Mouse (Mus musculus) NIH3T3 (cell line): Measurements from ENCODE around the gene Wdr20.
"Not testable (repeated sequence)": the region's sequence is repeated elsewhere in the genome, so short reads cannot be mapped to it uniquely, and the experiment has no call there.

Source experiments
- DNase-seq: peaks from one replicate; pipeline ENCODE4 v3.0.0-alpha.2; 2012; ENCODE audit warnings: low read depth

Wdr20 gene

GRCm38 (mm10) chr12:110737170-110738157 lies at the start of gene Wdr20:
Gene Wdr20 (plus strand): TSS chr12:110737944.
- peak; percentile 99 for DNase-seq

DNA sequence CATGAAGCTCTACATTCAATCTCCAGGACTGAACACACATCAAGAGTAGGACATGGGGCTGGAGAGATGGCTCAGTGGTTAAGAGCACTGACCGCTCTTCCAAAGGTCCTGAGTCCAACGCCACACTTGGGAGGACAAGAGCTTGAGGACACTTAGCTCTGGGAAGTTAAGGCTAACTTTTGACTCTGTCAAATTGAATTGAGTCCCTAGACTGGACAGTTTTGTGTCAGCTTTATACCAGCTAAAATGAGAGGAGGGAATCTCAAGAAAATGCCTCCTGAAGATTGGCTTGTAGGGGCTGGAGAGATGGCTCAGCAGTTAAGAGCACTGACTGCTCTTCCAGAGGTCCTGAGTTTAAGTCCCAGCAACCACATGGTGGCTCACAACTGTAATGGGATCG lies 48.8 kb upstream of the Wdr20 start:
- not testable (repeated sequence) for DNase-seq

DNA sequence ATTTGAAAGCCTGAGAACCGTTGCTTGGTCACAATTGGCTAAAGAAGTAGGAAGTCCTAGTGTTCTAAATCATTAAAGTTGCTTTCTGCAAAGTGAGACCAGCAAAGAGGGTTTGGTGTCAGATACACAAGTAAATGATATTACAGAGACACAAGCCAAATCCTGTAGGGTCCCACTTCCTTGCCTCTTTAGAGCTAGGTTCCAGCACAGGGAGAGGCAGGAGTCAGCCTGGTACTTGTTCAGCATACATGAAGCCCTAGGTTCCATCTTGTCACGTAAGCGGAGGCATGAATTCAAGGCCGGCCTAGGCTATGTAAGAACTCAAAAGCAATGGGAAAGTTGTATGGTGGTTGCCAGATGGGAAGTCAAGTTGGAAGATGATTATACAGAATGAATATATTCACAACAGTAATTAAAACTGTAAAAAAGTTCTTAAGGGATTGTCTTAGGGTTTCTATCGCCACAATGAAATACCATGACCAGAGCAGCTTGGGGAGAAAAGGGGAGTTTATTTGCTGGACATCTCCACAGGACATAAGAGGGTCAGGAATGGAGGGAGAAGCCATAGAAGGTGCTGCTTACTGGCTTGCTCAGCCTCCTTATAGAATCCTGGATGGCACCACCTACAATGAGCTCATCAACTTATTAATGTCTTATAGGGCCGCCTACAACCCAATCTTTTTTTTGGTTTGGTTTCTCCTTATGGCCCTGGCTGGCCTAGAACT lies 47.7 kb upstream of the Wdr20 start:
- DNase-seq: no peak

GRCm38 (mm10) chr12:110693378-110693777 lies 44.4 kb upstream of the Wdr20 start:
- not testable (repeated sequence) for DNase-seq

GRCm38 (mm10) chr12:110695676-110696171 lies 42.0 kb upstream of the Wdr20 start:
- DNase-seq: peak; percentile 70

GRCm38 (mm10) chr12:110696173-110696974 lies 41.4 kb upstream of the Wdr20 start:
- DNase-seq: peak; percentile 99

DNA sequence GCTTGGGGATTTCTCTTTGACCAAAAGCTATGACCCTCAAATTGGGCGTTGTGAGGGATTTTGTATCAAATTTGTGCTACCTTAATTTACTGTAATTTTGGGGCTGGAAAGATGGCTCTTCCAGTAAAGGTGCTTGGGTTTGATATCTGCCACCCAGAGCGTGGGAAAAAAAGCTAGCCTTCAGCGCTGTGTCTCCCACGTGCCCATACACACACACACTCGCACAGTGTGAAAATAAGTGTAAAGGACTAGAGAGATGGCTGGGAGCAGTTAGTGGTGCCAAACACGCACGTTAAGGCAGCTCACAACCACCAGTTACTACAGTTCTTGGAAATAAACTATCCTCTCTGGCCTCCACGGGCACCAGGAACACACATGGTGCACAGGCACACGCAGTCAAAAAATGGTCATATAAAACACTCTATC lies 40.8 kb upstream of the Wdr20 start:
- DNase-seq: no peak

- DNase-seq: no peak
Observed at GRCm38 (mm10) chr12:110697457-110697856, 40.3 kb upstream of the Wdr20 start.

DNA sequence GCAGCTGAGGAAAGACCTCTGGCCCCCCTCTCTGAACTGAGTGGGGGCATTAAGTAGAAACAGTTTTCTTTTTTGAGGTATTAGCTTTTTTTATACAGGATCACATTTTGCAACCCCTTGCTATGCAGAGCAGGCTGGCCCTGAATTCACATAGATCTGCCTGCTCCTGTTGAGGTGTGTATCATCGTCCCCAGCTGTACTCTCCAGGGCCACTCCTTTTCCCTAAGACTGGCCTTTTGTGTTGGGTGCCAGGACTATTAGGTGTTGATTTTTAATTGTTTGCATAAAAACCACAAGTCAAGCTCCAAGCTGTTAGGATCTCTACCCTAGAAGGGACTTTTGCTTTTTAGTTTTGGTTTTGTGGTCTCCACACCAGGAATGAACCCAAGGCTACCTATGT lies 39.7 kb upstream of the Wdr20 start:
- no peak for DNase-seq

- no peak for DNase-seq
Observed at GRCm38 (mm10) chr12:110698523-110699170, 39.1 kb upstream of the Wdr20 start.

GRCm38 (mm10) chr12:110699171-110699547 lies 38.6 kb upstream of the Wdr20 start:
- no peak for DNase-seq

GRCm38 (mm10) chr12:110700730-110701129 lies 37.0 kb upstream of the Wdr20 start:
- DNase-seq: no peak

- peak; percentile 41 for DNase-seq
Observed at GRCm38 (mm10) chr12:110701363-110701762, 36.4 kb upstream of the Wdr20 start.

GRCm38 (mm10) chr12:110702556-110702955 lies 35.2 kb upstream of the Wdr20 start, which contains the start of gene Hsp90aa1:
Gene Hsp90aa1 (minus strand): TSS chr12:110702728.
- DNase-seq: no peak

GRCm38 (mm10) chr12:110703008-110703471 lies 34.7 kb upstream of the Wdr20 start:
- peak; percentile 96 for DNase-seq

DNA sequence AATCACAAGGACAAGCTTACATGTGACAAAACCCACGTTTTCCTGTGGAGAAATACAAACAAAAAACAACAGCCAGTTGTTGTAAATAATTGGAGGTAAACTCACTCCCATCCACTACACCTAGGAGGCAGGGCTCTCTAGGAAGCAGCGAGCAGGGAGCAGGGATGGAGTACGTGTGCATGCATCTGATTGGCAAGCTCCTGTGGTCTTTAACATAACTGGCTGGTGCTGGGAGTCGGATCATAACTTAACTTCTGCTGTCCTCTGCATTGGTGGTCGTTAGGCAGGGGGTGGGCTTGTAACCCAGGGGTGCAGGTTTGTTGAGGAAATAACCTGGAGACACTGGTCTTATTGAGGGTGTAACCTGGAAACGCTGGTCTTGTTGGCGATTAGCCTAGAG lies 34.1 kb upstream of the Wdr20 start:
- no peak for DNase-seq

DNA sequence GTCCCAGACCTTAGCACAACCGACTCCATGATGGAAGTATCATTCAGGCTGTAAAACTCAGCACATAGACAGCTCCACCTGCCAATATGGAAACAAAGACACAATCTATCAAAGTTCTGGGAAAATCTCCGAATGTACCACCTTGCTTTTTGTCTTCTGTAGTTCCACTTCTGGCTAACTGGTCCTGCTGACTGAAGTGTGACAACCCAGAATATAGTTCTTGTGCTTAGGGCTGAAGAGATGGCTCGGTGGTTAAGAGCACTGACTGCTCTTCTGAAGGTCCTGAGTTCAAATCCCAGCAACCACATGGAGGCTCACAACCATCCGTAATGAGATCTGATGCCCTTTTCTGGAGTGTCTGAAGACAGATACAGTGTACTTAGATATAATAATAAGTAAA lies 32.3 kb upstream of the Wdr20 start:
- not testable (repeated sequence) for DNase-seq

GRCm38 (mm10) chr12:110706337-110707231 lies 31.2 kb upstream of the Wdr20 start:
- DNase-seq: peak; percentile 64

DNA sequence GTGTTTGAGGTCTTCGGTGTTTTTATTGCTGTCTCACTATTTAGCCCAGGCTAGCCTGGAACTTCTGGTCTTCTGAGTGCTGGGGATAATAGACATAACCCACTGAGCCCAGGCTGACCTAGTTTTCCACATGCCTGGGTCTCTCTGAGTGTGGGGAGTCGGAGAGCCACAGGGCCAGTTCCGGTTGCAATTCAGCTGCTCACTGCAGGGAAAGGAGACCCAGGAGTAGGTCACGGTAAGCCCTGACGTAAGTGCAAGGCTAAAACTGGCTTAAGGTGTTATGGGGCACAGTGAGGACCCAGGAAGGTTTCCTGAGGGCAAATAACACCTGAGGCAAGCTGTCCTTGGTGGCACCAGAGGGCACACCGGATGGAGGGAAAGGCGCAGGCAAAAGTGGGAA lies 30.3 kb upstream of the Wdr20 start:
- DNase-seq: no peak

DNA sequence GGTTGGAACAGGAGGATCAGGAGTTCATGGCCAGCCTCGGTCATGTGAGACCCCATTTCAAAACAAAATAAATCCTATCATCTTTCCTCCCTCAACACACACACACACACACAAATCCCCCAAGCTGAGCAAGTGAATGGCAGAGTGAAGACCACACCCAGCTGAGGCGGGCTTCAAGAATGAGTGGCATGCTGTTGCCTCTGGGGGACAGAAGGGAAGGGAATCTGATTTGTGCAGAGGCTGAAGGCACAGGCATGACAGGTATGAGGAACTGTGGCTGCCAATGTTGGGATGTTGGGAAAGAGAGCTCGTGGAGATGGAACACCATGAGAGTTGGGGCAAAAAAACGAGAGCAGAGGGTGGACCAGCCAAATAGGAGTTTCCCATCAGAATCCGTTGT lies 26.5 kb upstream of the Wdr20 start:
- DNase-seq: peak; percentile 59
